Mouse (Mus musculus) thymus, postnatal 14 days (tissue): ENCODE results near the gene Tspan1.

ENCODE experiments used
- DNase-seq: peaks from one replicate; pipeline ENCODE4 v3.0.0; 2021

Tspan1 gene

GRCm38 (mm10) chr4:116167404-116167803, at the start of gene Tspan1:
Gene Tspan1, minus strand, starts transcription at chr4:116167601.
- no peak for DNase-seq

DNA sequence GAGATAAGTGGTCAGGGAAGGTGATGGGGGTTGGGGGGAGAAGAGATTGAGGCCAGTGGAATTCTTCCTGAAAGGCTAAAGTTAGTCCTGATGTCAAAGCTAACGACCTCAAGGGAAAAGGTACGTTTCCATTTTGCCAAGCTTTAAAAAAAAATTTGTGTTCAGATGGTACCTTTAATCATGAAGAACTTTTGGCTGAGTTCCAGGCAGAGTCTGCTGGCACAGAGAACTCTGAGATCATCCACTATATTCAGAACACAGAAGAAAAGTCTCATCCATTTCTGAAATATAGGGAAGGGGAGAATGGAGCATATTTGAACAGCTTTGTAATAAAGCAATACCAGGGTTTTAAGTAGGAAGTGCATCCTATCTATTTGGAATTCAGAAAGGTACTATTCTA, 49.6 kb upstream of the Tspan1 start:
- no peak for DNase-seq

DNA sequence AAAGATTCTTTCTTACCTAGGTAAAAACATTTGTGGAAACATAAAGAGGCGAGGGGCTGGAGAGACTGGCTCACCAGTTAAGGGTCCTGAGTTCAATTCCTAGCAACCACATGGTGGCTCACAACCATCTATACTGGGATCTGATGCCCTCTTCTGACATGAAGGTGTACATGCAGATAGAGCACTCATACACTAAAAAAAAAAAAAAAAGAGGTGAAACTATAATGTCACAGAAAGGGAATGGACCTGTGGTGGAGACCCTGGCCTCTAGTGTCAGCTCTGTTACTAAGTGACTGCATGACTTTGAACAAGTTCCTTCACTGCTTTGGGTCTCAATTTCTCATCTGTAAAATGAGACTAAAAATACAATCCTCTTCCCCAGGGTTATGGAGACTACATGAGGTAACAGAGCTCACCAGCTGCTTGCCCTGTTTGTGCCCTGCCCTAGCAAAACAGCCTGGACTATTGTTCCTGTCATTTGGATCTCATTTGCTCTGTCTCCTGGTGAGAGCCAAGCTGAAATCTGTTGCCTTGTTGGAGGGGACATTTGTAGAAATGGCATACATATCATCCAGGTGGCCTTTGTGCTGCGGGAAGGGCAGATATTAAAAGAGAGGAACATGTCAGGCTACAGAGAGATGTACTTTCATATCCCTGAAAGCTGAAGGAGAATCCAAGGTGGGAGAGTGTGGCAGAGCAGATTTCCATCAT, 48.6 kb upstream of the Tspan1 start:
- DNase-seq: no peak

GRCm38 (mm10) chr4:116208891-116209290, 41.5 kb upstream of the Tspan1 start:
- no peak for DNase-seq

GRCm38 (mm10) chr4:116206531-116206930, 39.1 kb upstream of the Tspan1 start:
- DNase-seq: no peak

DNA sequence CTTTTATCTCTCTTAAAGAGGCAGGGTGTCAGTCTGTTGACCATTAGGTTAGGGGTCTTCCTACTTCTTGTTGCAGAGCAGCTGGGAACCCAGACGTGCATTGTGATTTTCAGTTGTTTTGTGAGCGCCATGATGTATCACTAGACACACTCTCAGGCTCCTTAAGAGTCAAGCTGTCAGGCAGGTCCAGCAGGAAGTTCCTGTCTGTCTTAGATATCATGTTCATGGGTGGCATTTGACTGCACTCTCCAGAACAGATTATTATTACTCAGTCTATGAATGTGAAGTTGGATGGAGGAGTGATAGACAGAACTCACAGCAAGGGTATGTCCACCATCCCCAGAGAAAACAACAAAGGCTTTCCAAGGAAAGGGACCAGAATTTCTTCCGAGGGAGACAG, 37.0 kb upstream of the Tspan1 start:
- no peak for DNase-seq

GRCm38 (mm10) chr4:116198422-116198821, 31.0 kb upstream of the Tspan1 start:
- peak; percentile 40 for DNase-seq

- no peak for DNase-seq
Measured at GRCm38 (mm10) chr4:116193583-116194383, 26.4 kb upstream of the Tspan1 start.

DNA sequence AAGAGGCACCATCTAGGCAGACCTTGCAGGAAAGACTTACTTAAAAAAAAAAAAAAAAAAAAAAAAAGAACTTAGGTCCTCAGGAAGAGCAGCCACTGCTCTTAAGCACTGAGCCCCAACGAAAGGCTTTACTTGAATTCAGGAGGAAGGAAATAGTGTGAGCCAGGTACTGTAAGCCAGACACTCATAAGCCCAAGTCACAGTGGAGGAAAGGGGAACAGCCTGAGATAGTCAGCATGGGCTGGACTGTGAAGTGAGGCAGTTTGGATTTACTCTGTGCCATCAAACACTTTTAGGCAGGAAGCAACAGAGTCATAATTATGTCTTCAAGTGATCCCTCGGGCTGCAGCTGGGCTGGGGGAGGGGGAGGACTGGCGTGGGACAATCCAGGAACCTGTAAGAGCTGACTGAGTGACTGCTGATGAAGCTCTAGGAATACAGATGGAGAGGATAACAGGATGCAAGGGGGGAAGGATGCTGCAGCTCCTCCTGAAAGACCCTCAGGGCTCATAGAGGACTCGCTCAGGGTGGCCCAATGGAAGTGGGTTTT, 25.0 kb upstream of the Tspan1 start:
- DNase-seq: no peak

GRCm38 (mm10) chr4:116185083-116185482, 17.7 kb upstream of the Tspan1 start:
- no peak for DNase-seq

- DNase-seq: no peak
Measured at GRCm38 (mm10) chr4:116182745-116183144, 15.3 kb upstream of the Tspan1 start.

- no peak for DNase-seq
Measured at GRCm38 (mm10) chr4:116182079-116182478, 14.7 kb upstream of the Tspan1 start.

DNA sequence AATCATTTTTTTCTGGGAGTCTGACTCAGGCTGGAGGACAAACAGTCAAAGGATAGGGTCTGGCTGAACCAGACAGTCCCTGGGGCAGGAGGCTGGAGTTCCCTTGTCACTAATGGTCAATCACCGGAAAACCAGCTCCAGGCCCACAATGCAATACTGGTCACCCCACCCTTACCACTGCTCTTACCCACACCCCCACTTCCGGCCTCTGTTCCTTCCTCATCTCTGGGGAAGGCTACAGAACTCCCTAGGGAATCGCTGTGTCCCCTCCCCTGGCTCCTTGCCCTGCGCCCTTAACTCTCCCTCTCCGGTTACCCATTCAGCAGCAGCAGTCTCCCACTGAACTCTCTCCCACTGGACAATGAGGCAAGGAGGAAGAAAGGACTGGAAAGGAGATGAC, 9.7 kb upstream of the Tspan1 start:
- DNase-seq: peak; percentile 19

GRCm38 (mm10) chr4:116176543-116176988, 9.2 kb upstream of the Tspan1 start:
- peak; percentile 71 for DNase-seq

DNA sequence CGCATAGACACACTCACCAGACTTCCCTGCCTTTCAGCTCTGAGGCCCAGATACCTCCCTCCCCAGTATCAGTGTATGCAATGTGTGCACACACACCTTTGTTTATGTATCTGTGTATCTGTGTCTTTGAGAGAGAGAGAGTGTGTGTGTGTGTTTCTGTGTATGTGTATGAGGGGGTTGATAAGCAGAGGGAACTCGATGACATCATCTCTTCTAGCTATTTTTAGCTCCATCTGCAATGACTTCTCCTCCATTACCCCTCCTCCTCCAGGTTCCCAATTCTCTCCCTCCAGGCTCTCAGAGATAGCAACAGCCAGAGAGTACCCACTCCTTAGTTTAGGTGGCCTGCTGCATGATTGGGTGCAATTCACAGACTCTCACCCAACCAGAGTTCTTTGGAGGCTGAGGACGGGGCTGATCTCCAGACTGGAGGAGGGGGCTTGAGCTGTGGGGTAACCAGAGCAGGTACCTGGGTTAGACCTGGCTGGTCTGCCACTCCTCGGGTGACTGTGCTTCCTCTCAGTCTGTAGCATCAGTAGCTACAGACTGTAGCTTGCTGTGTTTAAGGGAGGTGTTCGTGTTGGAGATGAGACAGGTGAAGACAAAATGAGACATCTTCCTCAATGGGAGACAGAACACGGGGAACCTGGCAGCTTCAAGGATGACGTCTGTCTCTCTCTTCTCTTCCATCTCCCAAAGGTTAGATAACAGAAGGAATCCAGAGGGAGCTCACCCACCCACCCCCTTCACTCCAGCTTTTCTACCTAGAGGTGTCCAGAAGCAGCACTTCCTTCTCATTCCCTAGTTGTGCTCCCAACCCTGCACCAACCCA, 8.5 kb upstream of the Tspan1 start:
- no peak for DNase-seq

- no peak for DNase-seq
Measured at GRCm38 (mm10) chr4:116175136-116175535, 7.7 kb upstream of the Tspan1 start.

- no peak for DNase-seq
Measured at GRCm38 (mm10) chr4:116174466-116175116, 7.2 kb upstream of the Tspan1 start.

GRCm38 (mm10) chr4:116173752-116174151, 6.4 kb upstream of the Tspan1 start:
- DNase-seq: no peak

DNA sequence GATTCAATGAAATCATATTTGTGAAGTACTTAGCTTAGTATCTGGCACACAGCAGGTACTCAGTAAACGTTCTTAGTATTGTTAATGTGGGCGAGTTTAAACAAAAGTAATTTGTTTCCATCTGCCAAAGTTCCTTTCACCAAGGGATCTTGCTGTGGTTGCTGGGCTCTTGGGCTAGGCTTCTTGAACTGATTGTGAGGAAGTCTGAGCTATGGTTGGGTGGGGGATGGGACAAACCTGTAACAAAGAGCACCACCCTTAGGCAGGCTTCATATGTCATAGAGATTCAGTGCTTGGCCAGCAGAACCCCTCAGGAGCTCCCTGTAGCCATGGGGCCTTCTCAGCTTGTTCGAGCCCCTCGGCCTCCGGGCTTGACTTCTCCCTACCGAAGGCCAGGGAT, 5.7 kb upstream of the Tspan1 start, which contains the start of the genes 1700042G07Rik and Gm49337:
TSS of gene 1700042G07Rik (plus strand) at position 301 of the 400 bp plus-strand sequence.
TSS of gene Gm49337 (plus strand) at position 313 of the 400 bp plus-strand sequence.
- DNase-seq: no peak

DNA sequence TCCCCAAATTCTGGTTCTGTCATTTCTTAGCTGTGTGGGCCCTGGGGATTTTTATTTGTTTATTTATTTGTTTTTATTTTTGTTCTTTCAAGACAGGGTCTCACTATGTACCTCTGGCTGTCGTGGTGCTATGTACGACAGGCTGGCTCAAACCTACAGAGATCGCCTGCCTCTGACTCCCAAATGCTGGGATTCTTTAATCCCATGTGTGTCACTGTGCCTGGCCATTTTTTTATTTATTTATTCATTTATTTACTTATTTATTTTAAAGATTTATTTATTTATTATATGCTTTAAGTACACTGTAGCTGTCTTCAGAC, 1.9 kb upstream of the Tspan1 start:
- no peak for DNase-seq

DNA sequence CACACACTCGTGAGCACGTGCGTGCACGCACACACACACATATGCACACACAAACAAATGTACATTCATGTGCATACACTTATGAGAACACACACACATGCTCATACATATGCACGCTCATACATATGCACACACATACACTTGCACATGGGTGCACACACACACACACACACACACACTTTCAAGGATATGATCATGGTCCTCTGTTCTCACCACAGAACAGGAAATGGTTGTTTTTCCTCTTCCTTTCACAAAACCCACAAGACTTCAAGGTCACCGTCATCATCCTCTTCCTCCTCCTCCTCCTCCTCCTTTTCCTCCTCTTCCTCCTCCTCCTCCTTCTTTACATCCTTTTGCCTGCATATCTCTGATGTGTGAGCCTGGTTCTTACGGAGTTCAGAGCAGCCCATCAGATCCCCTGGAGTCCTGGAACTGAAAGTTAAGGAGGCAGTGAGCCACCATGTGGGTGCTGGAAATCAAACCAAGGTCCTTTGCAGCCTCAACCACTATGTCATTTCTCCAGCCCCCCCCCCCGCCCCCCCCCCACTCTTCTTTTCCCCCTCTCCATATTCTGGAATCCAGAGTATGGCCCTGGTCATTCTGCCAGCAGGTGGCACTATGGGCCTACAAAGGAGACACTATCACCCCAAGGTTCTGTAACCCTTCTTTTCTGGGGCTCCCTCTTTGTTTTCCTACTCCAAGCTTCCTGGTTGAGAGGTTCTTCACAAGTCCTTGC, 1.4 kb upstream of the Tspan1 start:
- peak; percentile 79 for DNase-seq
